Mouse (Mus musculus): ENCODE results near the gene Prr13. TPM values are rescaled to one million over a fixed set of nuclear protein-coding genes. Genes with fewer than 3 reads are reported as not detected.

Prr13 gene
- total RNA-seq, 4 experiments from 2014 or later: 42.3 to 53.7 (median 44.3) TPM

- no peak for DNase-seq (ENCODE audit: low spot score in 2 of 2)
Measured at GRCm38 (mm10) chr15:102505073-102505769, 46.4 kb downstream of the Prr13 start.

GRCm38 (mm10) chr15:102505770-102506463, 47.1 kb downstream of the Prr13 start:
- DNase-seq (ENCODE audit: low spot score in 2 of 2): no peak

DNA sequence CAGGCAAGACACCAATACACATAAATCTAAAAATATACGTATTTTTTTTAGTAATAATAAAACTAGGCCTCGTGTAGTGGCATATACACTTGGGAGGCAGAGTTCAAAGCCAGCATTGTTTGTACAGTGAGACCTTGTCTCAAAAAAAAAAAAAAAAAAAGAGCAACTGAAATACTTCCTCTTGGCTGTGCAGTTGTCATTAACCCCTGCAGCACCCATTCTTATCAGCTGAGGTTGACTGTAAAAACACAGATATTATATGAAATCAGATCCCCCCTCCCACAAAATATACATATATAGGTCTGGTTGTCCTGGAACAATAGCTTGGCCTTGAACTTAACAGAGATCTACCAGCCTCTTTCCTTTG, 47.6 kb downstream of the Prr13 start:
- DNase-seq (ENCODE audit: low spot score in 2 of 2): no peak

DNA sequence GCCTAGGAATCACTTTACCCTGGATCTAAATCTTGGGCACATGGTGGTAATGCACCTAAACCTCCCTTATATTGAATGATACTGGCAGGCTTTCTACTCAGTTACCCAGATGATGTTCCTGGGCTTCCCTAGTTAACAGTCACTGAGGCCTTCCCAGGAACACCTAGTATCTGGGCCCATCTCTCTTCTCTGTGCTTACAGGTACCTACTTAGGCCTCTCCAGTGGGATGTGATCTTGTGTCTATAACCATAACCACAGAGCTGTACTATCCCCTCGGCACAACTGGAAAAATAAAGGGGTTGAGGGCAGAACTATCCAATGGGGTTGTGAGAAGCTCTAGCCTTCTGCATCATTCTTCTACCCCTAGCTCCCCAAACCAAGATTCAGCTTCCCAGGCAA, 48.0 kb downstream of the Prr13 start:
- DNase-seq (ENCODE audit: low spot score in 2 of 2): no peak

DNA sequence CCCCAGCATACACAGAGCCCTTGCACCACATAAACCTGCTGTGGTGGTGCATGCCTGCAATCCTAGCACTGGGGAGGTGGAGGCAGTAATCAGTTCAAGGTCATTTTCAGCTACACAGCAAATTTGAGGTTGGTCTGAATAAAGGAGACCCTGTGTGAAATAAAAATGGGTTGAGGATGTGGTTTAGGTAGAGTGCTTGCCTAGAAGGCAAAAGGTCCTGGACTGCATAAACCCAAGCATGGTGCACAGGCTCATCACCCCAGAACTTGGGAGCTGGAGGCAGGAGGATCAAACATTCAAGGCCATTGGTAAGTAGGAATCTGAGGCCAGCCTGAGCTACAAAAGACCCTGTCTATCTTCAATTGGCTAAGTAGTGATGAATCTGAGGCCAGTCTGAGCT, 48.7 kb downstream of the Prr13 start:
- no peak for DNase-seq (ENCODE audit: low spot score in 2 of 2)

- no peak for DNase-seq (ENCODE audit: low spot score in 2 of 2)
Measured at GRCm38 (mm10) chr15:102508336-102508735, 49.5 kb downstream of the Prr13 start.

DNA sequence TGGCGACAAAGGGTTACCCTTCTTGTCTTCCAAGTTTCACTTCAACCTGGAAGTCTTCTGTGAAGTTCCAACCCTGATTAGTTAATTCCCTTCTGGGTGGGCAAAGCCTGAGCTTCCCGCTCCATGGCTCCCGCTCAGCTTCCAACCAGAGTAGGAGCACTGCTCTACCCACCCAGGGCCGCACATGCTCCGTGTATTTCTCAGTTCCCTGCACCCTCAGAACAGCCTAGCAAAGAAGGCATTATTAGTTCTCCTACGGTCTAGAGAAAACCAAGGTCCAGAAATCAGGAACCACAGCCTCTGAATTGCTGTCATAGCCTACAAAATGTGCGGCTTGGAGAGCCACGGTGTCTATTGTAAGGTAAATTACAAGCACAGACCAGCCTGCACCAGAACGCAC, 51.3 kb downstream of the Prr13 start:
- DNase-seq (ENCODE audit: low spot score in 2 of 2): no peak

GRCm38 (mm10) chr15:102510590-102511284, 51.9 kb downstream of the Prr13 start:
- DNase-seq (ENCODE audit: low spot score in 2 of 2): peak; percentile 66 to 86

GRCm38 (mm10) chr15:102511285-102511833, 52.5 kb downstream of the Prr13 start:
- no peak for DNase-seq (ENCODE audit: low spot score in 2 of 2)

DNA sequence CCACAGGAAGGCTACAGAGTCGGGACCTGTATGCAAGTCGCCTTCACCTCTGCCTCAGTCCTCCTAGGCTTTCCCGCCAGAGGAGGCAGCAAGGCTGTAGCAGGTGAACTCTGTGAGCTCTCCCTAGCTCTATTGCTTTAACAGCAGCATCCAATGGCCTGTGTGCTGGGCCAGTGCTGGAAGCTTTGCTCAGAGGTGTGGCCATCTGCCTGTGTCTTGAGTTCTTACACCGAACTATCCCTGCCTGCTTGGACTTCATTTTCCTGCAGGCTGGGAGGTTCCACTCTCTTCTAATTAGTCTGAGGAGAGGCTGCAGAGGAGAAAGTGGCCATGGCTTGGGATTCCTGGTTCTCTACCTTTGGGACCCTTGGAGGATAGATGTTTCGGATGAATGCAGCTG, 53.2 kb downstream of the Prr13 start:
- no peak for DNase-seq (ENCODE audit: low spot score in 2 of 2)

Other genes with a start within 250 kb of the Prr13 start
- gene Itgb7, start 227.1 kb upstream of the Prr13 start, total RNA-seq (2022): 1 to 10 TPM in 2 of 4 experiments, under 1 TPM in 2; 0.23 to 2.9 (median 1.7) TPM
- 10 to 100 TPM; 13.5 to 16.8 (median 16.3) TPM for gene Rarg, start 201.5 kb upstream of the Prr13 start, total RNA-seq (2022)
- not detected for gene Gm9918, start 188.5 kb upstream of the Prr13 start, total RNA-seq (2022)
- 10 to 100 TPM; 38.3 to 48.5 (median 42.1) TPM for gene Mfsd5, start 179.6 kb upstream of the Prr13 start, total RNA-seq (2022)
- 1 to 10 TPM in 3 of 4 experiments, under 1 TPM in 1; 0.91 to 1.5 (median 1.2) TPM for gene Espl1, start 162.8 kb upstream of the Prr13 start, total RNA-seq (2022)
- gene Pfdn5, start 132.9 kb upstream of the Prr13 start, total RNA-seq (2022): 100 to 1,000 TPM; 457 to 497 (median 483) TPM
- gene Myg1, start 127.3 kb upstream of the Prr13 start, total RNA-seq (2022): 10 to 100 TPM; 59.3 to 63.4 (median 61.9) TPM
- gene Aaas, start 108.3 kb upstream of the Prr13 start, total RNA-seq (2022): 10 to 100 TPM; 20.1 to 25.3 (median 22.2) TPM
- 1 to 10 TPM in 2 of 4 experiments, under 1 TPM in 2; 0.82 to 1.6 (median 1.0) TPM for gene Sp7, start 91.8 kb upstream of the Prr13 start, total RNA-seq (2022)
- gene Sp1, start 52.9 kb upstream of the Prr13 start, total RNA-seq (2022): 10 to 100 TPM; 30.3 to 44.7 (median 38.7) TPM
- gene Amhr2, start 13.7 kb upstream of the Prr13 start, total RNA-seq (2022): 1 to 10 TPM in 1 of 4 experiments, under 1 TPM in 3; 0.73 to 2.0 (median 0.92) TPM
- 100 to 1,000 TPM; 481 to 511 (median 488) TPM for gene Pcbp2, start 11.5 kb downstream of the Prr13 start, total RNA-seq (2022)
- gene Gm10337, start 44.7 kb downstream of the Prr13 start, total RNA-seq (2022): not detected
- gene Map3k12, start 58.0 kb downstream of the Prr13 start, total RNA-seq (2022): 10 to 100 TPM; 85.6 to 93.8 (median 89.3) TPM
- 10 to 100 TPM; 30.3 to 37.4 (median 35.2) TPM for gene Tarbp2, start 59.2 kb downstream of the Prr13 start, total RNA-seq (2022)
- gene Npff, start 65.9 kb downstream of the Prr13 start, total RNA-seq (2022): 1 to 10 TPM; 2.1 to 4.8 (median 3.2) TPM
- under 1 TPM in 1 of 4 experiments, not detected in 3; 0.91 TPM for gene Gm28047, start 166.0 kb downstream of the Prr13 start, total RNA-seq (2022)
- gene Atf7, start 166.4 kb downstream of the Prr13 start, total RNA-seq (2022): 10 to 100 TPM; 40.8 to 44.8 (median 42.6) TPM
- 10 to 100 TPM in 3 of 4 experiments, 1 to 10 TPM in 1; 8.4 to 19.1 (median 13.2) TPM for gene Atp5g2, start 213.3 kb downstream of the Prr13 start, total RNA-seq (2022)

Measured in left cerebral cortex, adult 8-10 months (tissue).